Mouse (Mus musculus) C2C12 (cell line): ENCODE measurements around the gene Mpig6b. TPM values are rescaled to one million over a fixed set of nuclear protein-coding genes. Genes with fewer than 3 reads are reported as not detected.

ENCODE experiments used
- H3K27me3 ChIP-seq: one replicate; pipeline ENCODE4 v1.6.1; 2011; ENCODE audit not compliant: control insufficient read depth, insufficient read depth, insufficient read length
- H3K36me3 ChIP-seq: one replicate; pipeline ENCODE4 v1.6.1; 2011; ENCODE audit not compliant: control insufficient read depth, insufficient read depth
- H3K4me3 ChIP-seq: one replicate; pipeline ENCODE4 v1.5.1; 2011; ENCODE audit warnings: mild to moderate bottlenecking, control low read depth; ENCODE audit not compliant: poor library complexity, insufficient read depth, severe bottlenecking
- H3K79me2 ChIP-seq: one replicate; pipeline ENCODE4 v1.6.1; 2011; ENCODE audit not compliant: control insufficient read depth, insufficient read depth
- H3K79me3 ChIP-seq: one replicate; pipeline ENCODE4 v1.6.1; 2011; ENCODE audit warnings: low read depth, control low read depth
- H3ac ChIP-seq: one replicate; pipeline ENCODE3; 2011; ENCODE audit warnings: low read depth; ENCODE audit not compliant: control insufficient read depth, insufficient read length
- CEBPB ChIP-seq: IDR thresholded peaks from one replicate; pipeline ENCODE4 v1.6.1; 2011; ENCODE audit warnings: low read depth, mild to moderate bottlenecking, control low read depth, moderate library complexity
- CTCF ChIP-seq: IDR thresholded peaks from one replicate; pipeline ENCODE4 v1.5.1; 2011; ENCODE audit not compliant: control insufficient read depth, insufficient read depth, insufficient read length
- FOSL1 ChIP-seq: IDR thresholded peaks from one replicate; pipeline ENCODE4 v1.8.0; 2011; ENCODE audit warnings: mild to moderate bottlenecking, low read length; ENCODE audit not compliant: poor library complexity, insufficient read depth, severe bottlenecking
- MAX ChIP-seq: IDR thresholded peaks from one replicate; pipeline ENCODE4 v1.6.1; 2011; ENCODE audit warnings: mild to moderate bottlenecking, control low read depth
- MYOD1 ChIP-seq: IDR thresholded peaks from one replicate; pipeline ENCODE4 v1.6.1; 2011; ENCODE audit warnings: low read depth; ENCODE audit not compliant: control insufficient read depth, insufficient read length
- MYOG ChIP-seq: IDR thresholded peaks from one replicate; pipeline ENCODE4 v1.6.1; 2011; ENCODE audit not compliant: control insufficient read depth, insufficient read length; ENCODE audit errors: extremely low read depth
- USF1 ChIP-seq: IDR thresholded peaks from one replicate; pipeline ENCODE4 v1.6.1; 2011; ENCODE audit warnings: low read depth, mild to moderate bottlenecking, control low read depth, moderate library complexity
- polyA plus RNA-seq: library from polyadenylated mRNA; unstranded; fragments of >200 nt; fragmentation: generic; extraction: Trizol; gene quantifications from one replicate; pipeline ENCODE4 v1.2.1, GENCODE M21; 2012; ENCODE audit warnings: missing spikeins

Gene Mpig6b
- polyA plus RNA-seq, 1 experiment = 0.04 TPM

GRCm38 (mm10) chr17:35082841-35083576, 17.0 kb upstream of the Mpig6b start:
- H3K79me2 ChIP-seq = no peaks in the 10 kb centered on the region
- peaks cover 11% of the 10 kb centered on the region for H3K27me3 ChIP-seq
- no peak overlapping the region for H3ac ChIP-seq
- H3K4me3 ChIP-seq = no peak overlapping the region
- H3K36me3 ChIP-seq = no peaks in the 10 kb centered on the region
- no peaks in the 10 kb centered on the region for H3K79me3 ChIP-seq
- TF ChIP-seq FOSL1 = no peak
- no peak for TF ChIP-seq CEBPB
- no peak for TF ChIP-seq MAX
- no peak for TF ChIP-seq MYOD1
- no peak for TF ChIP-seq USF1
- no peak for TF ChIP-seq MYOG
- TF ChIP-seq CTCF = no peak

GRCm38 (mm10) chr17:35080710-35081109, 14.7 kb upstream of the Mpig6b start:
- Histone ChIP-seq H3K27me3 (peaks cover 23% of the 10 kb centered on the region), H3ac (no peak overlapping the region), H3K79me2 (no peaks in the 10 kb centered on the region), H3K79me3 (no peaks in the 10 kb centered on the region), H3K36me3 (no peaks in the 10 kb centered on the region), H3K4me3 (no peak overlapping the region)
- TF ChIP-seq CEBPB = no peak
- TF ChIP-seq CTCF = no peak

GRCm38 (mm10) chr17:35080248-35080647, 14.3 kb upstream of the Mpig6b start:
- Histone ChIP-seq H3K27me3 (peaks cover 23% of the 10 kb centered on the region), H3K79me2 (no peaks in the 10 kb centered on the region), H3K4me3 (no peak overlapping the region), H3K79me3 (no peaks in the 10 kb centered on the region), H3K36me3 (no peaks in the 10 kb centered on the region), H3ac (no peak overlapping the region)
- TF ChIP-seq CTCF (no peak), FOSL1 (no peak), MYOG (no peak), MAX (no peak), CEBPB (no peak), USF1 (no peak), MYOD1 (no peak)

- no peak overlapping the region for H3K4me3 ChIP-seq
- H3K27me3 ChIP-seq = peaks cover 23% of the 10 kb centered on the region
- TF ChIP-seq FOSL1 (no peak), USF1 (no peak), MYOG (no peak), MYOD1 (no peak), MAX (no peak), CTCF (no peak), CEBPB (no peak)
- no peaks in the 10 kb centered on the region for H3K79me2 ChIP-seq
- no peaks in the 10 kb centered on the region for H3K36me3 ChIP-seq
- H3ac ChIP-seq = no peak overlapping the region
- no peaks in the 10 kb centered on the region for H3K79me3 ChIP-seq
Observed at GRCm38 (mm10) chr17:35079778-35080177, 13.8 kb upstream of the Mpig6b start.

- H3K27me3 ChIP-seq = peaks cover 19% of the 10 kb centered on the region
- peak within 1 kb of the TSS; percentile 11 for H3K4me3 ChIP-seq
- no peaks in the 10 kb centered on the region for H3K36me3 ChIP-seq
- H3K79me2 ChIP-seq = no peaks in the 10 kb centered on the region
- peak within 1 kb of the TSS; percentile 42 for H3ac ChIP-seq
- TF ChIP-seq CTCF (peak; percentile 43), MAX (no peak)
- no peaks in the 10 kb centered on the region for H3K79me3 ChIP-seq
Observed at GRCm38 (mm10) chr17:35077786-35078233, 11.8 kb upstream of the Mpig6b start, which contains the start of gene Ly6g6d. Ly6g6d (minus strand) TSS chr17:35078065.

- TF ChIP-seq FOSL1 = no peak
- Histone ChIP-seq H3ac (no peak overlapping the region), H3K27me3 (peaks cover 19% of the 10 kb centered on the region), H3K79me2 (no peaks in the 10 kb centered on the region), H3K36me3 (no peaks in the 10 kb centered on the region), H3K4me3 (no peak overlapping the region), H3K79me3 (no peaks in the 10 kb centered on the region)
Observed at GRCm38 (mm10) chr17:35077285-35077684, 11.3 kb upstream of the Mpig6b start.
